Mouse (Mus musculus) CH12.LX (cell line): ENCODE data around the gene 4930442H23Rik.

Experiments
- CHD1 ChIP-seq: IDR thresholded peaks from 2 replicates; pipeline ENCODE4 v1.6.1; 2012; ENCODE audit warnings: low read depth, low read length, improper control_type of control experiment, inconsistent platforms
- EP300 ChIP-seq: IDR thresholded peaks from 2 replicates; pipeline ENCODE4 v1.6.1; 2011; ENCODE audit warnings: low read length, improper control_type of control experiment
- GABPA ChIP-seq: IDR thresholded peaks from 2 replicates; pipeline ENCODE4 v1.6.1; 2012; ENCODE audit warnings: low read depth, low read length, improper control_type of control experiment, inconsistent platforms; ENCODE audit not compliant: insufficient replicate concordance
- JUN ChIP-seq: IDR thresholded peaks from 2 replicates; pipeline ENCODE4 v1.6.1; 2011; ENCODE audit warnings: low read depth, mild to moderate bottlenecking, low read length, improper control_type of control experiment, moderate library complexity; ENCODE audit not compliant: insufficient read depth
- MAFK ChIP-seq: IDR thresholded peaks from 2 replicates; pipeline ENCODE4 v1.6.1; 2011; ENCODE audit warnings: low read length, improper control_type of control experiment; ENCODE audit not compliant: insufficient replicate concordance
- MAX ChIP-seq: IDR thresholded peaks from 2 replicates; pipeline ENCODE4 v1.6.1; 2011; ENCODE audit warnings: low read length, improper control_type of control experiment
- RAD21 ChIP-seq: IDR thresholded peaks from 2 replicates; pipeline ENCODE4 v1.6.1; 2011; ENCODE audit warnings: low read depth, mild to moderate bottlenecking, low read length, improper control_type of control experiment, moderate library complexity
- TBP ChIP-seq: conservative IDR thresholded peaks from 2 replicates; pipeline ENCODE4 v1.6.1; 2011; ENCODE audit warnings: low read depth, low read length, improper control_type of control experiment
- USF1 ChIP-seq: IDR thresholded peaks from 2 replicates; pipeline ENCODE4 v1.6.1; 2014; ENCODE audit warnings: low read depth, mild to moderate bottlenecking, inconsistent platforms, low read length, improper control_type of control experiment

- no peak; the same call in 1 of the 2 replicates for TF ChIP-seq MAX
- no peak for TF ChIP-seq JUN
- TF ChIP-seq RAD21, result no peak
- TF ChIP-seq TBP, result 0 out of 2 replicates have a peak, but pooled peaks have one; percentile 4
- no peak for TF ChIP-seq USF1
- TF ChIP-seq CHD1, result no peak
- TF ChIP-seq EP300, result no peak
- TF ChIP-seq MAFK, result no peak
- TF ChIP-seq GABPA, result no peak
Observed at GRCm38 (mm10) chr10:81162318-81162652, 21.4 kb downstream of the 4930442H23Rik start.
